Mouse (Mus musculus): ENCODE results near the gene 4921504E06Rik. TPM values are rescaled to one million over a fixed set of nuclear protein-coding genes. Genes with fewer than 3 reads are reported as not detected.

4921504E06Rik gene
- not detected for polyA plus RNA-seq (2017; shearing (Covaris generic))

GRCm38 (mm10) chr2:19553821-19554592 is at the start of gene 4921504E06Rik:
Gene 4921504E06Rik (minus strand): TSS chr2:19553914.
- peak; percentile 72 for ATAC-seq

- no peak for ATAC-seq
Measured at GRCm38 (mm10) chr2:19601386-19601925, 47.7 kb upstream of the 4921504E06Rik start.

- ATAC-seq: no peak
Measured at GRCm38 (mm10) chr2:19600860-19601259, 47.1 kb upstream of the 4921504E06Rik start.

GRCm38 (mm10) chr2:19599801-19600200 is 46.1 kb upstream of the 4921504E06Rik start:
- ATAC-seq: no peak

GRCm38 (mm10) chr2:19596988-19597387 is 43.3 kb upstream of the 4921504E06Rik start:
- ATAC-seq: no peak

GRCm38 (mm10) chr2:19596426-19596825 is 42.7 kb upstream of the 4921504E06Rik start:
- no peak for ATAC-seq

GRCm38 (mm10) chr2:19594856-19595255 is 41.1 kb upstream of the 4921504E06Rik start:
- ATAC-seq: no peak

- no peak for ATAC-seq
Measured at GRCm38 (mm10) chr2:19579846-19580245, 26.1 kb upstream of the 4921504E06Rik start.

GRCm38 (mm10) chr2:19579180-19579579 is 25.5 kb upstream of the 4921504E06Rik start:
- no peak for ATAC-seq

GRCm38 (mm10) chr2:19562114-19562829 is 8.6 kb upstream of the 4921504E06Rik start:
- ATAC-seq: no peak

GRCm38 (mm10) chr2:19560654-19561053 is 6.9 kb upstream of the 4921504E06Rik start:
- no peak for ATAC-seq

- no peak for ATAC-seq
Measured at GRCm38 (mm10) chr2:19560071-19560470, 6.4 kb upstream of the 4921504E06Rik start.

- no peak for ATAC-seq
Measured at GRCm38 (mm10) chr2:19551396-19551795, 2.3 kb downstream of the 4921504E06Rik start.

- no peak for ATAC-seq
Measured at GRCm38 (mm10) chr2:19540906-19541305, 12.8 kb downstream of the 4921504E06Rik start.

- ATAC-seq: no peak
Measured at GRCm38 (mm10) chr2:19529428-19529827, 24.3 kb downstream of the 4921504E06Rik start.

- peak; percentile 92 for ATAC-seq
Measured at GRCm38 (mm10) chr2:19528797-19529196, 24.9 kb downstream of the 4921504E06Rik start.

- no peak for ATAC-seq
Measured at GRCm38 (mm10) chr2:19524071-19524470, 29.6 kb downstream of the 4921504E06Rik start.

GRCm38 (mm10) chr2:19521662-19522061 is 32.1 kb downstream of the 4921504E06Rik start:
- no peak for ATAC-seq

- ATAC-seq: no peak
Measured at GRCm38 (mm10) chr2:19520617-19521016, 33.1 kb downstream of the 4921504E06Rik start.

GRCm38 (mm10) chr2:19519768-19520167 is 33.9 kb downstream of the 4921504E06Rik start:
- peak; percentile 54 for ATAC-seq

- ATAC-seq: no peak
Measured at GRCm38 (mm10) chr2:19517952-19518351, 35.8 kb downstream of the 4921504E06Rik start.

- ATAC-seq: no peak
Measured at GRCm38 (mm10) chr2:19512381-19512780, 41.3 kb downstream of the 4921504E06Rik start.

- no peak for ATAC-seq
Measured at GRCm38 (mm10) chr2:19511032-19511431, 42.7 kb downstream of the 4921504E06Rik start.

- ATAC-seq: no peak
Measured at GRCm38 (mm10) chr2:19505744-19506143, 48.0 kb downstream of the 4921504E06Rik start.
